Mouse (Mus musculus): ENCODE measurements at regions not wholly inside any gene's neighbourhood (a gene's known extent, or its start where the extent isn't known, plus 50 kb on each side); places are given as distances from the start of the nearest gene placed in this dataset.

GRCm38 (mm10) chr17:64950802-64951624 is 115.1 kb upstream of the 4930583I09Rik start:
- H3K27me3 ChIP-seq (replicated peaks; ENCODE audit: control insufficient read depth, insufficient read depth, low read length) = no peaks in the 10 kb centered on the region
- no peak overlapping the region for H3K4me3 ChIP-seq (ENCODE audit: insufficient read depth, low read depth, low read length)
- no peak for DNase-seq
- TF ChIP-seq CTCF (conservative IDR thresholded peaks at IDR 0.05; ENCODE audit: insufficient read depth, insufficient read length, low read depth, low read length) (no peak), POLR2A (IDR thresholded peaks at IDR 0.05; ENCODE audit: low read depth, low read length) (no peak)
- 62% methylated on average over 6 of the region's 6 CpGs for WGBS
- no peaks in the 10 kb centered on the region for H3K36me3 ChIP-seq (ENCODE audit: control insufficient read depth, insufficient read depth, low read length)
- H3K27ac ChIP-seq (ENCODE audit: insufficient read depth, low read depth, low read length) = no peak overlapping the region
- no peaks in the 10 kb centered on the region for H3K4me1 ChIP-seq (ENCODE audit: control insufficient read depth, insufficient read depth, low read length)

- H3K4me3 ChIP-seq (ENCODE audit: insufficient read depth, low read depth, low read length) = no peak overlapping the region
- TF ChIP-seq CTCF (conservative IDR thresholded peaks at IDR 0.05; ENCODE audit: insufficient read depth, insufficient read length, low read depth, low read length) (no peak), POLR2A (IDR thresholded peaks at IDR 0.05; ENCODE audit: low read depth, low read length) (no peak)
- no peaks in the 10 kb centered on the region for H3K27me3 ChIP-seq (replicated peaks; ENCODE audit: control insufficient read depth, insufficient read depth, low read length)
- no peaks in the 10 kb centered on the region for H3K4me1 ChIP-seq (ENCODE audit: control insufficient read depth, insufficient read depth, low read length)
- H3K27ac ChIP-seq (ENCODE audit: insufficient read depth, low read depth, low read length) = no peak overlapping the region
- DNase-seq = no peak
- WGBS = 68% methylated on average over 2 of the region's 2 CpGs
- H3K36me3 ChIP-seq (ENCODE audit: control insufficient read depth, insufficient read depth, low read length) = no peaks in the 10 kb centered on the region
Measured at GRCm38 (mm10) chr17:64943213-64943612, 107.3 kb upstream of the 4930583I09Rik start.

GRCm38 (mm10) chr17:64941555-64941954 is 105.7 kb upstream of the 4930583I09Rik start:
- Histone ChIP-seq H3K4me3 (ENCODE audit: insufficient read depth, low read depth, low read length) (no peak overlapping the region), H3K27ac (ENCODE audit: insufficient read depth, low read depth, low read length) (no peak overlapping the region), H3K36me3 (ENCODE audit: control insufficient read depth, insufficient read depth, low read length) (no peaks in the 10 kb centered on the region), H3K4me1 (ENCODE audit: control insufficient read depth, insufficient read depth, low read length) (no peaks in the 10 kb centered on the region), H3K27me3 (replicated peaks; ENCODE audit: control insufficient read depth, insufficient read depth, low read length) (no peaks in the 10 kb centered on the region)
- WGBS = 94% methylated on average over 6 of the region's 6 CpGs
- DNase-seq = no peak
- TF ChIP-seq POLR2A (IDR thresholded peaks at IDR 0.05; ENCODE audit: low read depth, low read length) (no peak), CTCF (conservative IDR thresholded peaks at IDR 0.05; ENCODE audit: insufficient read depth, insufficient read length, low read depth, low read length) (no peak)

- no peak for TF ChIP-seq CTCF (conservative IDR thresholded peaks at IDR 0.05; ENCODE audit: insufficient read depth, insufficient read length, low read depth, low read length)
- TF ChIP-seq POLR2A (IDR thresholded peaks at IDR 0.05; ENCODE audit: low read depth, low read length) = no peak
- no peak for DNase-seq
- WGBS = 74% methylated on average over 4 of the region's 4 CpGs
- Histone ChIP-seq H3K27ac (ENCODE audit: insufficient read depth, low read depth, low read length) (no peak overlapping the region), H3K4me3 (ENCODE audit: insufficient read depth, low read depth, low read length) (no peak overlapping the region), H3K36me3 (ENCODE audit: control insufficient read depth, insufficient read depth, low read length) (no peaks in the 10 kb centered on the region), H3K4me1 (ENCODE audit: control insufficient read depth, insufficient read depth, low read length) (no peaks in the 10 kb centered on the region), H3K27me3 (replicated peaks; ENCODE audit: control insufficient read depth, insufficient read depth, low read length) (no peaks in the 10 kb centered on the region)
Measured at GRCm38 (mm10) chr17:64935683-64936082, 99.8 kb upstream of the 4930583I09Rik start.

- Histone ChIP-seq H3K36me3 (ENCODE audit: control insufficient read depth, insufficient read depth, low read length) (no peaks in the 10 kb centered on the region), H3K4me1 (ENCODE audit: control insufficient read depth, insufficient read depth, low read length) (no peaks in the 10 kb centered on the region), H3K27ac (ENCODE audit: insufficient read depth, low read depth, low read length) (no peak overlapping the region), H3K4me3 (ENCODE audit: insufficient read depth, low read depth, low read length) (no peak overlapping the region), H3K27me3 (replicated peaks; ENCODE audit: control insufficient read depth, insufficient read depth, low read length) (no peaks in the 10 kb centered on the region)
- DNase-seq = no peak
- no peak for TF ChIP-seq POLR2A (IDR thresholded peaks at IDR 0.05; ENCODE audit: low read depth, low read length)
- TF ChIP-seq CTCF (conservative IDR thresholded peaks at IDR 0.05; ENCODE audit: insufficient read depth, insufficient read length, low read depth, low read length) = no peak
- WGBS = 94% methylated on average over 1 of the region's 1 CpGs
Measured at GRCm38 (mm10) chr17:64934411-64934810, 98.5 kb upstream of the 4930583I09Rik start.

- Histone ChIP-seq H3K4me3 (ENCODE audit: insufficient read depth, low read depth, low read length) (no peak overlapping the region), H3K36me3 (ENCODE audit: control insufficient read depth, insufficient read depth, low read length) (no peaks in the 10 kb centered on the region), H3K27ac (ENCODE audit: insufficient read depth, low read depth, low read length) (no peak overlapping the region), H3K4me1 (ENCODE audit: control insufficient read depth, insufficient read depth, low read length) (no peaks in the 10 kb centered on the region), H3K27me3 (replicated peaks; ENCODE audit: control insufficient read depth, insufficient read depth, low read length) (no peaks in the 10 kb centered on the region)
- 62% methylated on average over 7 of the region's 7 CpGs for WGBS
- no peak for DNase-seq
- no peak for TF ChIP-seq CTCF (conservative IDR thresholded peaks at IDR 0.05; ENCODE audit: insufficient read depth, insufficient read length, low read depth, low read length)
- no peak for TF ChIP-seq POLR2A (IDR thresholded peaks at IDR 0.05; ENCODE audit: low read depth, low read length)
Measured at GRCm38 (mm10) chr17:64930816-64931428, 95.1 kb upstream of the 4930583I09Rik start.

- H3K4me3 ChIP-seq (ENCODE audit: insufficient read depth, low read depth, low read length) = no peak overlapping the region
- no peaks in the 10 kb centered on the region for H3K4me1 ChIP-seq (ENCODE audit: control insufficient read depth, insufficient read depth, low read length)
- H3K27me3 ChIP-seq (replicated peaks; ENCODE audit: control insufficient read depth, insufficient read depth, low read length) = no peaks in the 10 kb centered on the region
- H3K36me3 ChIP-seq (ENCODE audit: control insufficient read depth, insufficient read depth, low read length) = no peaks in the 10 kb centered on the region
- WGBS = 78% methylated on average over 5 of the region's 5 CpGs
- no peak for DNase-seq
- no peak overlapping the region for H3K27ac ChIP-seq (ENCODE audit: insufficient read depth, low read depth, low read length)
- TF ChIP-seq POLR2A (IDR thresholded peaks at IDR 0.05; ENCODE audit: low read depth, low read length) = no peak
- no peak for TF ChIP-seq CTCF (conservative IDR thresholded peaks at IDR 0.05; ENCODE audit: insufficient read depth, insufficient read length, low read depth, low read length)
Measured at GRCm38 (mm10) chr17:64923762-64924161, 87.9 kb upstream of the 4930583I09Rik start.

All from kidney, adult 2 months (tissue).